Mouse (Mus musculus): ENCODE results near the gene Rara. TPM values are rescaled to one million over a fixed set of nuclear protein-coding genes. Genes with fewer than 3 reads are reported as not detected.
"Not testable (repeated sequence)": the region's sequence is repeated elsewhere in the genome, so short reads cannot be mapped to it uniquely, and the experiment has no call there.

The Rara gene
- polyA plus RNA-seq, 1 experiment from 2014 or later, result 3.4 TPM

DNA sequence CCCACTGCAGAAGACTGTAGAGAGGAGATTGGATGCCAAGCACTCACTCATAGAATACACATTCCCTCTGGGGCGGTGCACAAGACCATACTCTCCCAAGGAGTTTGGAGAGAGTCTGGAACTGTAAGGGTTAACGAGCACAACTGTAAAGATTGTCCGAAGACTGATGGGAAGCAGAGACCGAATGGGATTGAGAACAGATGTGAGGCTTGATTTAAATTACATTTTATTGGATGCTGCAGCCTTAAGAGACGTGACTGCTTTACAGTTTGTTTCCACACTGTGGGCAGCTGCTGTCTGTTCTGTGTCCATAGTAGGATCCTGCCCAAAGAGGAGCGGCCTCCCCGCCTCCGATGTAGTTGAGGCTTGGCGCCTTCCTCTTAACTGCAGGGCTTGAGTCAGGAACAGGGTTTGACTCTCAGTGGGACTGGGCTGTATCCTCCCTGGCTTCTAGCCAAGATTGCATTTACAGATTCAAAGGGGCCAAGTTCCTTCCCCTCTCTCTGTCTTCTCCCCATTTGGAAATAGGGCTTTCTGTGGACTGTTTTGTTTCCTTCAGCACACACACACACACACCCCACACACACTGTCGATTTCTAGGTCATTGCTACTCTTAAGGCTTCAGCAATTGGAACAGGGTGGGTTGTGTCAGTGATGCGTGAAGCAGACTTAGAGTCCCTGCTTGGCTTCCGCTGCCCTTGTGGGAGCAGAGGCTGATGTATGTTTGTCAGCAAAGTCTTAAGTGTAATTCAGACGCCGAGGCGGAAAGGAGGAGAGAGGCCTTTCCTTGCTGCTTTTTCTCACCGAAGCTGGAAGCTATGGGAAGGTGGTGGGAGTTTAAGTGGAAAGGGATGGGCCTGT is 4.5 kb upstream of the Rara start:
- not testable (repeated sequence) for DNase-seq; H3K9me3 ChIP-seq (replicated peaks); H3K4me3 ChIP-seq (replicated peaks); H3K4me2 ChIP-seq; H3K27me3 ChIP-seq; H3K27ac ChIP-seq; ATAC-seq (ENCODE audit: low read depth); H3K9ac ChIP-seq
- 84% methylated on average over 16 of the region's 16 CpGs for WGBS (ENCODE audit: insufficient replicate concordance)
- H3K4me1 ChIP-seq (replicated peaks), result peaks cover 66% of the 10 kb centered on the region
- H3K36me3 ChIP-seq, result peaks cover 66% of the 10 kb centered on the region

DNA sequence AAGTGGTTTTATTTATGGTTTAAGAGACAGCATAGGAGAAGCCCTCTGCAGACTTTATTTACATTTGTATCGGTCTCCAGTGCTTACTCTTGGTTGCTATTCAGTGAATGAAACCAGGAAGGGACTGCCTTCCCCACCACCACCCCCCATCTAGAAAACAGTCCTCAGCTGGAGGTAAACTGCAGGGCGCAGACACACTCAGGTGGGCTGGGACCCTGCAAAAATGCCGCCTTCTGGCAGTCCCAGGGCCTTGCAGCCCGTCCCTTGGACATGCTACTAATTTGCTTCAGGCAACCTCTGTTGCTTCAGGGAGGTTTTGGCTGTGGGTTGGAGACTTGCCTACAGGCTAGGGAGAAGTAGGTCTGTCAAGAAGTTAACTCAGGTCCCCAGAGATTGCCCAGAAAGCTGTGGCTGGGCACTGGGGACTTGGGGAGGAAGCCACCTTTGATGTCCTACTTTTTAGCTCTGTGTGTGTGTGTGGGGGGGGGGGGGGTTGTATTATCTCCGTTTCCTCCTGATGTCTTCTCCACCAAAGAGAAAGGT is 2.9 kb upstream of the Rara start:
- H3K27ac ChIP-seq, result peak overlapping the region; percentile 34; the same call in 1 of the 2 replicates
- no peak for DNase-seq

GRCm38 (mm10) chr11:98925265-98925721 is 2.3 kb upstream of the Rara start:
- DNase-seq, result no peak
- H3K9ac ChIP-seq, result peak overlapping the region; percentile 36; the same call in 1 of the 2 replicates
- ATAC-seq (ENCODE audit: low read depth), result no peak

More for the DNA sequence above, 2.9 kb upstream of the Rara start:
- ATAC-seq (ENCODE audit: low read depth), result no peak
- Histone ChIP-seq H3K36me3 (peaks cover 50% of the 10 kb centered on the region), H3K27me3 (peaks cover 25% of the 10 kb centered on the region), H3K4me2 (no peak overlapping the region), H3K4me3 (replicated peaks) (no peak overlapping the region), H3K9me3 (replicated peaks) (no peaks in the 10 kb centered on the region), H3K4me1 (replicated peaks) (peaks cover 70% of the 10 kb centered on the region), H3K9ac (no peak overlapping the region)
- 56% methylated on average over 5 of the region's 5 CpGs for WGBS (ENCODE audit: insufficient replicate concordance)

GRCm38 (mm10) chr11:98925868-98926311 is 1.7 kb upstream of the Rara start:
- Histone ChIP-seq H3K27ac (peak overlapping the region; percentile 23), H3K27me3 (peaks cover 36% of the 10 kb centered on the region), H3K9ac (peak overlapping the region; percentile 36; the same call in 1 of the 2 replicates), H3K36me3 (peaks cover 38% of the 10 kb centered on the region), H3K4me2 (no peak overlapping the region), H3K4me3 (replicated peaks) (no peak overlapping the region), H3K4me1 (replicated peaks) (peaks cover 77% of the 10 kb centered on the region), H3K9me3 (replicated peaks) (no peaks in the 10 kb centered on the region)
- ATAC-seq (ENCODE audit: low read depth), result no peak
- WGBS (ENCODE audit: insufficient replicate concordance), result 28% methylated on average over 12 of the region's 12 CpGs
- no peak for DNase-seq

More at GRCm38 (mm10) chr11:98925265-98925721, 2.3 kb upstream of the Rara start:
- H3K9me3 ChIP-seq (replicated peaks), result no peaks in the 10 kb centered on the region
- WGBS (ENCODE audit: insufficient replicate concordance), result 25% methylated on average over 10 of the region's 10 CpGs
- peak overlapping the region; percentile 23; the same call in 1 of the 2 replicates for H3K27ac ChIP-seq
- no peak overlapping the region for H3K4me3 ChIP-seq (replicated peaks)
- peaks cover 44% of the 10 kb centered on the region for H3K36me3 ChIP-seq
- H3K4me1 ChIP-seq (replicated peaks), result peaks cover 72% of the 10 kb centered on the region
- no peak overlapping the region for H3K4me2 ChIP-seq
- H3K27me3 ChIP-seq, result peaks cover 31% of the 10 kb centered on the region

DNA sequence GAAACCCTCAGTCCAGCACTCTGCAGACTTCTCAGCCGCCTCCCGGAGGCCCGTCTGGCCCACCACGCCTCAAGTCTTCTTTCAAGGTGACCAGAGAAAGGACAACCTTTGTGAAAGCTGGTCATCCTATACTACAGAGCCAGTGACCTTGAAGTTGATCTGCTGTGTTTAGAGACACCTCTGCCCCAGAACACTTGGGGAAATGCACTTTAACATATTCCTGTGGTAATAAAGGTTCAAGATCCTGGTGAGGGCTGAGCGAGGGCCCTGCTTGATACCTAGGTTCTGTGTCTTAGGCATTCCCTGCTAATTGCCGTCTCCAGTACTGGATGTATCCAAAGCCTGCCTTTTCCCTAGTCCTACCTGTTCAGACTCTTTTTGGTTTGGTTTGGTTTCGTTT is 1.1 kb upstream of the Rara start:
- H3K4me3 ChIP-seq (replicated peaks), result no peak overlapping the region
- 78% methylated on average over 7 of the region's 7 CpGs for WGBS (ENCODE audit: insufficient replicate concordance)

GRCm38 (mm10) chr11:98928186-98928893 is 722 bp downstream of the Rara start:
- H3K27ac ChIP-seq, result no peak overlapping the region
- peak overlapping the region; percentile 51 for H3K4me3 ChIP-seq (replicated peaks)
- H3K9ac ChIP-seq, result peak overlapping the region; percentile 61
- no peaks in the 10 kb centered on the region for H3K9me3 ChIP-seq (replicated peaks)
- peaks cover 59% of the 10 kb centered on the region for H3K27me3 ChIP-seq
- DNase-seq (no peak), ATAC-seq (ENCODE audit: low read depth) (no peak)
- WGBS (ENCODE audit: insufficient replicate concordance), result 24% methylated on average over 12 of the region's 12 CpGs
- H3K4me1 ChIP-seq (replicated peaks), result peaks cover 83% of the 10 kb centered on the region
- peaks cover 13% of the 10 kb centered on the region for H3K36me3 ChIP-seq
- peak overlapping the region; percentile 63 for H3K4me2 ChIP-seq

More for the DNA sequence above, 1.1 kb upstream of the Rara start:
- ATAC-seq (ENCODE audit: low read depth) (no peak), DNase-seq (no peak)
- Histone ChIP-seq H3K9ac (no peak overlapping the region), H3K9me3 (replicated peaks) (no peaks in the 10 kb centered on the region), H3K4me2 (no peak overlapping the region), H3K36me3 (peaks cover 31% of the 10 kb centered on the region), H3K27ac (no peak overlapping the region), H3K4me1 (replicated peaks) (peaks cover 84% of the 10 kb centered on the region), H3K27me3 (peaks cover 42% of the 10 kb centered on the region)

DNA sequence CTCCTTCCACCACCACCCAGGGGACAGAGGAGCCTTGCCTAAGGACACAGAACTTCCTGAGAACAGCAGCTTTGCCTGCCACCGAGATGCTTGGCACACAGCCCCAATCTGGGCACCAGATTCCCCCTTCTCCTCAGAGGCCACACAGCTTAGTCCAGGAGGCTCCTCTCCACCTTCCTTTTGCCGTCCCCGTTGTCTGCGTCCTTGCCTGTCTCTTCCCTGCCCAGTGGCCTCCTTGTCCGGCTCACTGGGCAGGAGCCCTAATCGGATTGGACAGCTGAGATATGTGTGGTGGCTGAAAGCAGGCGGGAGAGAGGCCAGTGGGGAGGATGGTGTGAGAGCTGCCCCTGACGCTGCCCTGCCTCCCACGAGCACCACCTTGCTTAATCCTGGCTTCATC is 1.9 kb downstream of the Rara start:
- H3K9me3 ChIP-seq (replicated peaks), result no peaks in the 10 kb centered on the region
- DNase-seq, result no peak
- H3K4me2 ChIP-seq, result no peak overlapping the region
- H3K4me1 ChIP-seq (replicated peaks), result peaks cover 71% of the 10 kb centered on the region
- H3K36me3 ChIP-seq, result 0 out of 2 replicates have a peak, but pooled peaks cover 4% of the 10 kb centered on the region
- 39% methylated on average over 9 of the region's 9 CpGs for WGBS (ENCODE audit: insufficient replicate concordance)
- no peak for ATAC-seq (ENCODE audit: low read depth)
- H3K27me3 ChIP-seq, result peaks cover 71% of the 10 kb centered on the region
- no peak overlapping the region for H3K4me3 ChIP-seq (replicated peaks)
- no peak overlapping the region for H3K27ac ChIP-seq
- H3K9ac ChIP-seq, result no peak overlapping the region

DNA sequence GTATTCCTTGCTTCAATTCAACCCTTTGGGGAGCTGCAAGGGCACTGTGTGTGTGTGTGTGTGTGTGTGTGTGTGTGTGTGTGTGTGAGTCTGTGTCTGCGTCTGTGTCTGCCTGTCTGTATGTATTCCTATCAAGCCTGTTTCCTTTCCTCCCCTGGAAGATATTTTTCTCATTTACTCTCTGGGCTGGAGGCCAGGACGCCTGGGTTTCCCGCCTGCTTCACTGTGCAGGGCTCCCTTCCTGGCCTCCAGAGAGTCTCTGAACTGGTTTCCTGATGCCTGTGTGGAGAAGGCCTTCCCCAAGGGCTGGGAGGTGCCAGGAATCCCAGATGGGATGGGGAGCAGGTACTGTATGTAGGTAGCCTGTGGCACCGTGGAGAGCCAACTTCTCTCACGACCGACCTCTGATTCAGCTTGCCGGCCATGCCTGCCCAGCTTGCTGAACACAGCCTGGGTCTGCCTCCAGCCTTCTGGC is 2.5 kb downstream of the Rara start:
- no peak overlapping the region for H3K9ac ChIP-seq
- 0 out of 2 replicates have a peak overlapping the region, but pooled peaks have one; percentile 20 for H3K27ac ChIP-seq
- ATAC-seq (ENCODE audit: low read depth), result no peak
- no peak overlapping the region for H3K4me2 ChIP-seq
- peaks cover 77% of the 10 kb centered on the region for H3K27me3 ChIP-seq
- peaks cover 66% of the 10 kb centered on the region for H3K4me1 ChIP-seq (replicated peaks)
- DNase-seq, result no peak
- no peaks in the 10 kb centered on the region for H3K9me3 ChIP-seq (replicated peaks)
- H3K36me3 ChIP-seq, result no peaks in the 10 kb centered on the region
- WGBS (ENCODE audit: insufficient replicate concordance), result 57% methylated on average over 7 of the region's 7 CpGs
- H3K4me3 ChIP-seq (replicated peaks), result no peak overlapping the region

DNA sequence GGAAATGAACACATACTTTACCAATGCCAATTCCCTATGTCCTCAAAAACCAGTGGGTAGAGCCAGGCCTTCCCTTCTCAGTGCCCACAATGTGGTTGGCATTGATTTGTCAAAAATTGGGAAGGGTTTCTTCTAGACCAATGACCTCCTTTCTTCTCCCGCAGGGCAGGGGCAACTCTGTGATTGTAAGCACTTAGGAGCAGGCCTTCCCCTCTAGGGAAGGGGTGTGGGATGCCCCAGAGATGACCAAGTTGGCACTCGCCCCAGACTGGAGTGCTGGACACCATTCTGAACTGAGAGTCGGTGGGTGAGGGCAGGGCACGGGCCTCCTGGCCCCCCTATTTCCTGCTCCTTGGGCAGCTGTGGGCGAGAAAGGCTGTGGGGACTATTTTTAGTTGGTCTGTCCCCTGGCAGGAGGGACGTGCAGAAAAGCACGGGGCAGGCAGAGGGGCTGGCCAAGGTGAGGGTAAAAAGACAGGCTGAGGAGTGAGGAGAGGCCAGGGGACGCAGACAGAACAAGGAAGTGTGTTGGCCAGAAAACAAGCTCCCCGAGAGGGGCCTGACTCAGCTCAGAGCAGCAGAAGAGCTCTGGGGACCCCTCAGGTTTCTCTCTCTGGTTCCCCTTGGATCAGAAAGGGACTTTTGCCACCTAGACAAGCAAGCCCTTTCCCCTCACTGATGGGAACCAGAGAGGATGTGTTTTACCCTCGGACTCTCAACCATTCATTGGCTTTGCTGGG is 3.3 kb downstream of the Rara start:
- Histone ChIP-seq H3K9me3 (replicated peaks) (no peaks in the 10 kb centered on the region), H3K4me1 (replicated peaks) (peaks cover 64% of the 10 kb centered on the region), H3K27ac (no peak overlapping the region), H3K4me2 (no peak overlapping the region), H3K36me3 (no peaks in the 10 kb centered on the region), H3K4me3 (replicated peaks) (no peak overlapping the region), H3K9ac (no peak overlapping the region), H3K27me3 (peaks cover 85% of the 10 kb centered on the region)
- WGBS (ENCODE audit: insufficient replicate concordance), result 23% methylated on average over 10 of the region's 10 CpGs
- ATAC-seq (ENCODE audit: low read depth), result no peak
- no peak for DNase-seq

- DNase-seq, result no peak
- no peak for ATAC-seq (ENCODE audit: low read depth)
- Histone ChIP-seq H3K9ac (no peak overlapping the region), H3K36me3 (no peaks in the 10 kb centered on the region), H3K27me3 (peaks cover 93% of the 10 kb centered on the region), H3K4me1 (replicated peaks) (peaks cover 68% of the 10 kb centered on the region), H3K9me3 (replicated peaks) (no peaks in the 10 kb centered on the region), H3K4me3 (replicated peaks) (no peak overlapping the region), H3K4me2 (no peak overlapping the region), H3K27ac (no peak overlapping the region)
- WGBS (ENCODE audit: insufficient replicate concordance), result 25% methylated on average over 7 of the region's 7 CpGs
Observed at GRCm38 (mm10) chr11:98931513-98932292, 4.1 kb downstream of the Rara start.
